Mouse (Mus musculus) ES-CJ7 (cell line): ENCODE data around the gene Mgst3.
A peak's percentile ranks its signal among the peaks of the same experiment; 100 is the strongest.

Experiments used
- DNase-seq: peaks from one replicate; pipeline ENCODE4 v3.0.0; 2011; ENCODE audit warnings: low read depth, low spot score

Mgst3 gene

GRCm38 (mm10) chr1:167387796-167388195 lies 5.8 kb downstream of the Mgst3 start:
- no peak for DNase-seq

- no peak for DNase-seq
Measured at GRCm38 (mm10) chr1:167387310-167387709, 6.3 kb downstream of the Mgst3 start.

- DNase-seq, result no peak
Measured at GRCm38 (mm10) chr1:167386466-167386865, 7.2 kb downstream of the Mgst3 start.

GRCm38 (mm10) chr1:167385636-167386035 lies 8.0 kb downstream of the Mgst3 start:
- no peak for DNase-seq

- DNase-seq, result no peak
Measured at GRCm38 (mm10) chr1:167385211-167385610, 8.4 kb downstream of the Mgst3 start.

- no peak for DNase-seq
Measured at GRCm38 (mm10) chr1:167384156-167384555, 9.5 kb downstream of the Mgst3 start.

- DNase-seq, result no peak
Measured at GRCm38 (mm10) chr1:167383178-167383577, 10.5 kb downstream of the Mgst3 start.

- DNase-seq, result peak; percentile 44
Measured at GRCm38 (mm10) chr1:167382763-167383162, 10.9 kb downstream of the Mgst3 start.

- DNase-seq, result no peak
Measured at GRCm38 (mm10) chr1:167382316-167382715, 11.3 kb downstream of the Mgst3 start.

GRCm38 (mm10) chr1:167381050-167382015 lies 12.3 kb downstream of the Mgst3 start:
- DNase-seq, result no peak

- no peak for DNase-seq
Measured at GRCm38 (mm10) chr1:167380223-167380622, 13.4 kb downstream of the Mgst3 start.

- peak; percentile 43 for DNase-seq
Measured at GRCm38 (mm10) chr1:167379751-167380150, 13.9 kb downstream of the Mgst3 start.

- DNase-seq, result no peak
Measured at GRCm38 (mm10) chr1:167378019-167378418, 15.6 kb downstream of the Mgst3 start.

GRCm38 (mm10) chr1:167374942-167375341 lies 18.7 kb downstream of the Mgst3 start:
- no peak for DNase-seq

GRCm38 (mm10) chr1:167374003-167374784 lies 19.4 kb downstream of the Mgst3 start:
- peak; percentile 91 for DNase-seq

- DNase-seq, result no peak
Measured at GRCm38 (mm10) chr1:167372739-167373138, 20.9 kb downstream of the Mgst3 start.

- peak; percentile 97 for DNase-seq
Measured at GRCm38 (mm10) chr1:167369905-167370304, 23.7 kb downstream of the Mgst3 start.

- DNase-seq, result no peak
Measured at GRCm38 (mm10) chr1:167368513-167368912, 25.1 kb downstream of the Mgst3 start.

- DNase-seq, result no peak
Measured at GRCm38 (mm10) chr1:167368018-167368417, 25.6 kb downstream of the Mgst3 start.

- DNase-seq, result no peak
Measured at GRCm38 (mm10) chr1:167366621-167367020, 27.0 kb downstream of the Mgst3 start.

- DNase-seq, result no peak
Measured at GRCm38 (mm10) chr1:167365808-167366207, 27.8 kb downstream of the Mgst3 start.

GRCm38 (mm10) chr1:167363322-167363721 lies 30.3 kb downstream of the Mgst3 start:
- DNase-seq, result no peak
